Mouse (Mus musculus) midbrain, embryonic 14.5 days (tissue): ENCODE results near the gene Jtb. TPM values are rescaled to one million over a fixed set of nuclear protein-coding genes. Genes with fewer than 3 reads are reported as not detected.

ENCODE experiments used
- ATAC-seq: fragments of 200-750 bp; cut with Nextera tagmentation; 2 replicates; pipeline ENCODE4 v1.8.0; 2017; ENCODE audit warnings: moderate number of reproducible peaks, moderate library complexity; ENCODE audit not compliant: low FRiP score, low TSS enrichment
- DNase-seq: peaks from one replicate; pipeline ENCODE4 v3.0.0-alpha.2; 2015
- H3K27ac ChIP-seq: fragments of 300-500 bp; sonication (generic); replicated peaks from 2 replicates; pipeline ENCODE4 v1.5.1; 2014; ENCODE audit warnings: mild to moderate bottlenecking, low read depth, low read length, moderate library complexity
- H3K27me3 ChIP-seq: fragments of 300-500 bp; sonication (generic); 2 replicates; pipeline ENCODE4 v1.6.1; 2014; ENCODE audit warnings: low read length, control low read depth, mixed read lengths; ENCODE audit not compliant: control insufficient read depth, insufficient read depth
- H3K36me3 ChIP-seq: fragments of 300-500 bp; sonication (generic); 2 replicates; pipeline ENCODE4 v1.6.1; 2014; ENCODE audit warnings: low read length, control low read depth; ENCODE audit not compliant: control insufficient read depth, insufficient read depth
- H3K4me1 ChIP-seq: fragments of 300-500 bp; sonication (generic); 2 replicates; pipeline ENCODE4 v1.6.1; 2014; ENCODE audit warnings: mild to moderate bottlenecking, antibody characterized with exemption, low read length, control low read depth; ENCODE audit not compliant: control insufficient read depth, insufficient read depth
- H3K4me2 ChIP-seq: fragments of 300-500 bp; sonication (generic); 2 replicates; pipeline ENCODE4 v1.6.1; 2014; ENCODE audit warnings: mild to moderate bottlenecking, low read length, moderate library complexity
- H3K4me3 ChIP-seq: fragments of 300-500 bp; sonication (generic); replicated peaks from 2 replicates; pipeline ENCODE4 v1.5.1; 2014; ENCODE audit warnings: low read depth, low read length
- H3K9ac ChIP-seq: fragments of 300-500 bp; sonication (generic); replicated peaks from 2 replicates; pipeline ENCODE4 v1.6.1; 2014; ENCODE audit warnings: mild to moderate bottlenecking, low read length, moderate library complexity
- H3K9me3 ChIP-seq: fragments of 300-500 bp; sonication (generic); 2 replicates; pipeline ENCODE4 v1.6.1; 2016; ENCODE audit warnings: low read length, control low read depth, mixed read lengths; ENCODE audit not compliant: control insufficient read depth
- WGBS: fragments of 180-500 bp; shearing (Covaris S2); extraction: QIAGEN DNeasy Blood & Tissue Kit; methylation state at CpG from one replicate; pipeline ENCODE4 v1.1.7; 2014; 5-methylcytosine and 5-hydroxymethylcytosine counted together
- polyA plus RNA-seq: library from polyadenylated mRNA; unstranded; fragments of >200 nt; fragmentation: Nextera tagmentation; extraction: Ambion mirVana; gene quantifications from 2 replicates; pipeline ENCODE4 v1.2.1, GENCODE M21; 2014

The Jtb gene
- polyA plus RNA-seq, 1 experiment from 2014 or later: 102 TPM

- 13% methylated on average over 6 of the region's 6 CpGs for WGBS
- Histone ChIP-seq H3K4me2 (peak overlapping the region; percentile 82), H3K27ac (no peak overlapping the region; the same call in 1 of the 2 replicates)
Measured at GRCm38 (mm10) chr3:90220088-90220487, 11.3 kb upstream of the Jtb start.

DNA sequence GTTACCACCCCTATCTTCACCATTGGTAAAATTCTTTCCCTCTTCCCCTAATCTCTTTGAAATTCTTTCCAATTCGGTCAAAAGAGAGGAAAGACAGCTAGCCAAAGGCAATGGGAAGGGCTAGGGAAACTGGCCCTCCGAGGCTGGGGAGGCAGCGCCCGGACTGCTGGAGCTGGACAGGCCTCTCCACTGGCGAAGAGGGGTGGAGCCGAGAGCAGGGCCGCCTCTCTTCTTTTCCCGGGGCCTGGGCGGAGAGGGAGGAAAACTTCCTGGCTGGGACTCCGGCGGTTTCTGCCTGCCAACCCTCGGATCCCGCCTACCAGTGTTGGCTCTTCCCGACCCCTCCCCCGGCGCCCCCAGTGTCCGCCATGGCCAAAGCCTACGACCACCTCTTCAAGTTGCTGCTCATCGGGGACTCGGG, 10.9 kb upstream of the Jtb start:
- peak; percentile 63 for DNase-seq
- peak overlapping the region; percentile 38 for H3K4me3 ChIP-seq
- H3K4me2 ChIP-seq: peak overlapping the region; percentile 82
- H3K4me1 ChIP-seq: peaks cover 6% of the 10 kb centered on the region; the same call in 1 of the 2 replicates
- H3K36me3 ChIP-seq: 0 out of 2 replicates have a peak, but pooled peaks cover 4% of the 10 kb centered on the region
- ATAC-seq: peak; percentile 67
- peak overlapping the region; percentile 60 for H3K27ac ChIP-seq
- H3K9me3 ChIP-seq: no peaks in the 10 kb centered on the region
- H3K27me3 ChIP-seq: no peaks in the 10 kb centered on the region
- under 1% methylated on average over 18 of the region's 20 CpGs for WGBS
- H3K9ac ChIP-seq: peak overlapping the region; percentile 48; the same call in 1 of the 2 replicates

More at GRCm38 (mm10) chr3:90220088-90220487, 11.3 kb upstream of the Jtb start:
- H3K4me1 ChIP-seq: peaks cover 6% of the 10 kb centered on the region; the same call in 1 of the 2 replicates
- H3K9ac ChIP-seq: peak overlapping the region; percentile 48; the same call in 1 of the 2 replicates
- H3K9me3 ChIP-seq: no peaks in the 10 kb centered on the region
- peak; percentile 82 for DNase-seq
- ATAC-seq: 0 out of 2 replicates have a peak, but pooled peaks have one; percentile 40
- no peaks in the 10 kb centered on the region for H3K27me3 ChIP-seq
- peak overlapping the region; percentile 38 for H3K4me3 ChIP-seq
- 0 out of 2 replicates have a peak, but pooled peaks cover 4% of the 10 kb centered on the region for H3K36me3 ChIP-seq

DNA sequence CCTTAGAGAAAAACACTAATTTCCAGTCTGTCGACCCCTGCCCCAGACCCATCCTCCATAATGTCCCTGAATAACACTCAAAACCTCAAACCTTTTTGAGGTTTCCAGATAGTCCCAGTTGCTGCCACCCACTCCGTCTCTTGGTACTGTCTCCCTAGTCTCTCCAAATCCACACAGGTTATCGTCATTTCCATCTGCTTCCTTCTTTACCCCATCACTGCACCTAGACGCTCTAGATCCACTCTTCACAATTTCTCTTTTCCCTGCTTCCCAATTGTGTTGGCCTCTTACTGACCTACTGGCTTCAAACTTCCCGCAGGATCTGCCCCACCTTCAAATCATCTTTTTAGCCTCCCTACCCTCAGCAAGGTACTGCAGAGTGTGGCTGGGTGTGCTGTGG, 10.3 kb upstream of the Jtb start:
- 25% methylated on average over 5 of the region's 5 CpGs for WGBS
- ATAC-seq: no peak
- H3K27me3 ChIP-seq: no peaks in the 10 kb centered on the region
- H3K9me3 ChIP-seq: no peaks in the 10 kb centered on the region
- H3K4me3 ChIP-seq: peak overlapping the region; percentile 38; the same call in 1 of the 2 replicates
- H3K36me3 ChIP-seq: 0 out of 2 replicates have a peak, but pooled peaks cover 4% of the 10 kb centered on the region
- peaks cover 6% of the 10 kb centered on the region; the same call in 1 of the 2 replicates for H3K4me1 ChIP-seq
- peak overlapping the region; percentile 48; the same call in 1 of the 2 replicates for H3K9ac ChIP-seq
- peak overlapping the region; percentile 82 for H3K4me2 ChIP-seq
- DNase-seq: no peak
- no peak overlapping the region for H3K27ac ChIP-seq

GRCm38 (mm10) chr3:90222455-90222854, 8.9 kb upstream of the Jtb start:
- H3K4me2 ChIP-seq: no peak overlapping the region
- H3K4me1 ChIP-seq: peaks cover 6% of the 10 kb centered on the region; the same call in 1 of the 2 replicates
- DNase-seq (no peak), ATAC-seq (no peak)
- H3K27ac ChIP-seq: no peak overlapping the region
- H3K27me3 ChIP-seq: no peaks in the 10 kb centered on the region
- no peak overlapping the region for H3K4me3 ChIP-seq
- H3K9ac ChIP-seq: no peak overlapping the region
- H3K36me3 ChIP-seq: 0 out of 2 replicates have a peak, but pooled peaks cover 4% of the 10 kb centered on the region
- WGBS: 87% methylated on average over 4 of the region's 4 CpGs
- H3K9me3 ChIP-seq: no peaks in the 10 kb centered on the region

DNA sequence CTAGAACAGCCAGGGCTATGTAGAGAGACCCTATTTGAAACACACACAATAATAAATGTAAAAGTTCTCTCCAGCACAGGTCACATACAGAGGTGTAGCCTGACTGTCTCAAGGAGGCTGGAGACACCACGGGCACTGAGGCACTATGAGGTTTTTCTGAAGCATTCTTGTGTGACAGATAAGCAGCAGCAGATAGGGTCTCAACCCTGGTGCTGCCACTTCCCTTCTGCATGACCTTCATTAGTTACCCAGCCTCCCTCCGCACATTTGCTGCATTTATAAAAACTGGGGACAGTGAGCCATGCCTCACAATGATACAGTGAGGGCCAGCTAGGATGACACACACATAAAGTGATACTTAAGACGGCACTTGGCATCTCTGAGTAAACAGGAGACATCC, 8.5 kb upstream of the Jtb start:
- Histone ChIP-seq H3K36me3 (0 out of 2 replicates have a peak, but pooled peaks cover 4% of the 10 kb centered on the region), H3K9me3 (no peaks in the 10 kb centered on the region), H3K4me2 (no peak overlapping the region), H3K4me1 (peaks cover 6% of the 10 kb centered on the region; the same call in 1 of the 2 replicates), H3K9ac (no peak overlapping the region), H3K4me3 (no peak overlapping the region), H3K27ac (no peak overlapping the region), H3K27me3 (no peaks in the 10 kb centered on the region)
- WGBS: 85% methylated on average over 3 of the region's 3 CpGs
- DNase-seq (no peak), ATAC-seq (no peak)

DNA sequence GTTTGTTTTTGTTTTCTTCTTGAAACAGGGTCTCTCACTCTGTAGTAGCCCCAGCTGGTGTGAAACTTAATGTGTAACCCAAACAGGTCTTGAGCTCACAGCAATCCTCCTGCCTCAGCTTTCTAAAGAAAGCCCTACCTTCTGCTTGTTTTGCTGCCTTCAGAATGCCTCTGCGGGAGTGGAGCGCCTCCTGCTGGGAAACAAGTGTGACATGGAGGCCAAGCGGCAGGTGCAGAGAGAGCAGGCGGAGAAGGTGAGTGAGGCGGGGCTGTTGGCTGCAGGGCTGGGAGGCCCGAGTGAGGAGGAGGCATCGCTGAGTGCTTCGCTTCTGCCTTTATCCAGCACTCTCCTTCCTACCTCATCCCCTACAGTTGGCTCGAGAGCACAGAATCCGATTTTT, 7.1 kb upstream of the Jtb start:
- DNase-seq: no peak
- no peak overlapping the region for H3K9ac ChIP-seq
- no peak for ATAC-seq
- no peaks in the 10 kb centered on the region for H3K27me3 ChIP-seq
- no peak overlapping the region for H3K27ac ChIP-seq
- no peak overlapping the region for H3K4me3 ChIP-seq
- 84% methylated on average over 10 of the region's 10 CpGs for WGBS
- H3K36me3 ChIP-seq: 0 out of 2 replicates have a peak, but pooled peaks cover 4% of the 10 kb centered on the region
- no peak overlapping the region for H3K4me2 ChIP-seq
- peaks cover 6% of the 10 kb centered on the region; the same call in 1 of the 2 replicates for H3K4me1 ChIP-seq
- H3K9me3 ChIP-seq: no peaks in the 10 kb centered on the region

DNA sequence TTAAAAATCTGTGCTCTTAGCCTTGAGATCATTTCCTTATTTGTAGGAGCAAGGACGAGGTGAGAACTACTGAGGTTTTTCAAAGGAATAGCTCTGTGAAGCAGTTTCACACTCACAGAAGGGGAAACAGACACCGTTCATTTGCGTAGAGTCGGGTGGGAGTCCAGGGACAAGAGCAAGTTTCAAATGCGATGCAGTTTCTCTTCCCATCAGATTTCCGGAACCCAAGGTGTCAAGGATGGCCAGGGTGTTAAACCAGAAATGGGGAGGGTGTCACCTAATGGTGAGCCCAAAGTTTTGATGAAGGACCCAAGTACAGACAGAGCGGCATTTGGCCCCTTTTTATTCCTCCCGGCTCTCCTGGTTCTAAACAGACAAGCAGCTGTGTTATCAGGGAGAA, 322 bp upstream of the Jtb start:
- ATAC-seq: no peak
- 16% methylated on average over 8 of the region's 8 CpGs for WGBS

GRCm38 (mm10) chr3:90241251-90241650, 9.9 kb downstream of the Jtb start:
- Histone ChIP-seq H3K4me3 (no peak overlapping the region), H3K36me3 (peaks cover 7% of the 10 kb centered on the region), H3K9ac (no peak overlapping the region), H3K27ac (no peak overlapping the region), H3K27me3 (no peaks in the 10 kb centered on the region), H3K9me3 (no peaks in the 10 kb centered on the region), H3K4me2 (no peak overlapping the region), H3K4me1 (peaks cover 12% of the 10 kb centered on the region; the same call in 1 of the 2 replicates)
- ATAC-seq (no peak), DNase-seq (no peak)
- WGBS: 82% methylated on average over 2 of the region's 2 CpGs

More for the DNA sequence above, 322 bp upstream of the Jtb start:
- no peak for DNase-seq
- peak overlapping the region; percentile 85 for H3K4me3 ChIP-seq
- peak overlapping the region; percentile 86 for H3K27ac ChIP-seq
- H3K4me2 ChIP-seq: peak overlapping the region; percentile 88
- H3K27me3 ChIP-seq: no peaks in the 10 kb centered on the region
- peaks cover 19% of the 10 kb centered on the region for H3K36me3 ChIP-seq
- H3K4me1 ChIP-seq: peaks cover 9% of the 10 kb centered on the region
- H3K9ac ChIP-seq: peak overlapping the region; percentile 80; the same call in 1 of the 2 replicates
- no peaks in the 10 kb centered on the region for H3K9me3 ChIP-seq
